Mouse (Mus musculus) liver, adult (tissue): ENCODE data around the gene Tcirg1.

Experiments used
- GATA4 ChIP-seq: IDR thresholded peaks from 2 replicates; pipeline ENCODE4 v1.6.1; 2014; ENCODE audit warnings: mild to moderate bottlenecking, low read length; ENCODE audit not compliant: insufficient replicate concordance

Tcirg1 gene

DNA sequence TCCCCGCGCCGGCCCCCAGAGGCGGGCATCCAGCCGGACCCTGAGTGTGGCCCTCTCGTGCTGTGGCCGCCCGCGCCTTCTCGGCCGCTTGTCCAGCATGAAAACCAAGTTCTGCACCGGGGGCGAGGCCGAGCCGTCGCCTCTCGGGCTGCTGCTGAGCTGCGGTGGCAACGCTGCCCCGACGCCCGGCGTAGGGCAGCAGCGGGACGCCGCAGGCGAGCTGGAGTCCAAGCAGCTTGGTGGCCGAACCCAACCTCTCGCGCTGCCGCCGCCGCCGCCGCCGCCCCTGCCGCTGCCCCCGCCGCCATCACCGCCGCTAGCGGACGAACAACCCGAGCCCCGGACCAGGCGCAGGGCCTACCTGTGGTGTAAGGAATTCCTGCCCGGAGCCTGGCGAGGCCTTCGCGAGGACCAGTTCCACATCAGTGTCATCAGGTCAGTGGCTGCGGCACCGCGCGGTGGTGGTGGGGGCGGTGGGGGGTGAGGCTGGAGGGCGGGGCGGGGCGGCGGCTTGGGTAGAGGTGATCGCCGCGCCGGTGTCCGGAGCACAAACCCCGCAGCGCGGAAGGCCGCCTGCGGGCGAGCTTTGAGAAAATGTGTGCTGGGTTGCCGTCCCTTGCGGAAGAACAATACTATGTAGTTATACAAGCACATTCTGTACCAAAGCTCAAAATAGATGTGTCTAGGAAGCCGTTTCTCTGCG lies 54.8 kb downstream of the Tcirg1 start:
- no peak for TF ChIP-seq GATA4

DNA sequence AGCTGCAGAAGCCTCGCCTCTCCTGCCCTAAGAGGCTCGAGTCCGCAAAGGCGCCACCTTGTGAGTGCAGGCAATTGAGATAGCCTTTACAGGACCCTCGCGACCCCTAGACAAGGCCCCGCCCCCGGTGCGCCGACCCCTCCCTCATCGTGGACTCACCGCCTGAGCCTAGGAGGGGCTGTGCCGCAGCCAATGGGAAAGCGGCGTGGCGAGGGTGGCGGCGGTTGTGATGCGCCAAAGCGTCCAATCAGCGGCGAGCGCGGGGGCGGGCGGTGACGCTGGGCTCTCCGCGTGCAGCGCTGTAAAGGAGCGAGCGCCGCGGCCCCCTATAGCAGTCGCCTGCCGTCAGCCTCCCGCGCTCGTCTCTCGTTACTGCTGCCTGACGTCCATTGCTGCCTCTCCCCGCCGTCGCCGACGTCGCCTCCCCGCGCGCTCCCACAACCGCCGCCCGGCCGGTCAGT lies 55.4 kb downstream of the Tcirg1 start, which contains the start of gene Chka:
Gene Chka (plus strand): TSS at position 272 of the 461 bp plus-strand sequence.
- no peak for TF ChIP-seq GATA4

DNA sequence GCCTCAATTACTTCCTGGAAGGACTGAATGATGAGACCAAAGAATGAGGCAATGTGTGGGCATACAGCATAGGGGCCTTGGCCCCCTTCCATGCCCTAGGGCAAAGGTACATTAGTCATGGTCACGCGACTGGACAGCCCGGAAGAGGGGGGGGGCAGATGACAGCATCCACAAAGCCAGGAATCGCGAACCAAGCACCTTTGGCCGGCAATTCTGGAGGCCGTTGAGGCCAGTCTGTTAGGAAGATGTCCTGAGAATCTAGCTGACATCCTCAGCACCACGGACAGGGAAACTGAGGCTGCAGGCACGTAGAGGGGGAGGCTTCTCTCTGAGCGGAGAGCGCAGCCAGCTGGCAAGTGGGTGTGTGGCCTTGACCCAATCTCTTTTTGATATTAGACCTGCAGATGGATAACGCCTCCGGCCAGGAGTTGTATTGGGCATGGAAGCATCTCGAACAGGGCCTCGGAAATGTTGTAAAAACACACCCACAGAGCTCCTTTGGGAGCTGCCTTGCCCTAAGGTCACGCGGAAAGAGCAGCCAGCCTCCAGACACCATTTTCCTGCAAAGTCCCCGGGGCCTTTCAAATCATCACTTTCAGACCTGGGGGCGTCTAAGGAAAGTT lies 56.0 kb downstream of the Tcirg1 start:
- no peak; the same call in 1 of the 2 replicates for TF ChIP-seq GATA4

DNA sequence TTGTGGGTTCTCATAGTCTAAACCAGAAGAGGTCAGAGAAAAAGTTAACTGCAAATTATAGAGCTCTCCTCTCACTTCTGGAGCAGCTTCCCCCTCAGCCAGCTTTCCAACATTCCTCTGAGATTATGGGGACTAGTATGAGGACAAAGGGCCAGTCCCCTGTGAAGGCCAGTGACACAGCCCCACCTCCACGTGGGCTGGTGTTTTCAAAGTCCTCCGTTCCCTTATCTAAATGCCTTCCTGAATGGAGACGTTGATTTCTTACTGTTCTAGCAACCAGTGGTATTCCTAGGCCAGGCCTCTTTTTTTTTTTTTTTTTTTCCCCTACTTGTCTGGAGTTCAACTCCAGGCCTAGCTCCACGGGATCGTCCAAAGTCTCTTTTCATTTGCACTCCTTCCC lies 56.9 kb downstream of the Tcirg1 start:
- TF ChIP-seq GATA4 = no peak

DNA sequence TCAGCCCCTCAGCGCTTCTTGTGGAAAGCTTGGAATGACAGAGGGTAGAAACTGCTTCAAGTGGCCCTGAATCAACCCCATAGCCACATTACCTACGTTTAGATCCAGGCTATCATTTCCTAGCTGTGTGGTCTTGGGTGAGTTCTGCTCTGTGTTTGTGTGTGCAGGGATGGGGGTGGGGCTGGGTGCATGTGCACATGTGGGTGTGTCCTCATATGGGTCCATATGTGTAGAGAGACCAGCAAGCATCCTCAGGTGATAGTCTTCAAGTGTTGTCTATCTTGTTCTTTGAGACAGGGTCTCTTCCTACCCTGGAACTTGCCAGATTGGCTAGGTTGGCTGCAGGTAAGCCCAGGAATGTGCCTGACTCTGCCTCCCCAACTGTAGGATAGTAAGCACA lies 57.7 kb downstream of the Tcirg1 start:
- TF ChIP-seq GATA4 = no peak

DNA sequence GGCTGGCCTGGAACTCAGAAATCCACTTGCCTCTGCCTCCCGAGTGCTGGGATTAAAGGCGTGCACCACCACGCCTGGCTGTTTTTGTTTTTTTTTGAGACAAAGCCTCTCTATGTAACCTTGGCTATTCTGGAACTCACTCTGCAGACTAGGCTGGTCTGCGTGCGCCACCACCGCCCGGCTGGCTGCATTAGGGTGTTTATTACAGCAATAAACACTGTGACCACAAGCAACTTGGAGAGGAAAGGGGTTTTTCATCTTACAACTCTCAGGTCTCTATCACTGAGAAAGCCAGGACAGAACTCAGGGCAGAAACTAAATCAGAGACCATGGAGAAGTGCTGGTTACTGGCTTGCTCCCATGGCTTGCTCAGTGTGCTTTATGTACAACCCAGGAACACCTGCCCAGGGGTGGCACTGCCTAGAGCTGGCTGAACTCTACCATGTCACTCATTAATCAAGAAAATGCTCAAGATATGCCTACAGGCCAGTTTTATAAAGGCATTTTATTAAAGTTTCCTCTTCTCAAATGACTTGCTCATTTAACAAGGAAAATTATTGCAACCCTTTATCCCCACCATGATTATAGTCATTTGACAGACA lies 58.6 kb downstream of the Tcirg1 start:
- TF ChIP-seq GATA4 = no peak

DNA sequence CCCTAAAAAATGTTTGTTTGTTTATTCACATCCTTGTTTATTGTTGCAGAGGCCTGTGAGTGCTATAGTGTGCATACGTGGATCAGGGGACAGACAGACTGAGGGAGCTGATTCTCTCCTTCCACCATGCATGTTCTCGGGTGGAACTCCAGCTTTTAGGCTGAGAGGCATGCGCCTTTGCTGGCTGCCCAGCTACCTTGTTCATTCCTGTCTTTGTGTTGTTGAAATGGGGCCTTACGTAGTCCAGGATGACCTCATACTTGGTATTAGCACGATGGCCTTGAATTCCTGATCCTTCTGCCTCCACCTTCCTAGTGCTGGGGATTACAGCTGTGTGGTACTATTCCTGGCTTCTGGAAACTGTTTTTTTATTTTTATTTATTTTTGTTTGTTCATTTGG lies 59.2 kb downstream of the Tcirg1 start:
- TF ChIP-seq GATA4 = no peak

DNA sequence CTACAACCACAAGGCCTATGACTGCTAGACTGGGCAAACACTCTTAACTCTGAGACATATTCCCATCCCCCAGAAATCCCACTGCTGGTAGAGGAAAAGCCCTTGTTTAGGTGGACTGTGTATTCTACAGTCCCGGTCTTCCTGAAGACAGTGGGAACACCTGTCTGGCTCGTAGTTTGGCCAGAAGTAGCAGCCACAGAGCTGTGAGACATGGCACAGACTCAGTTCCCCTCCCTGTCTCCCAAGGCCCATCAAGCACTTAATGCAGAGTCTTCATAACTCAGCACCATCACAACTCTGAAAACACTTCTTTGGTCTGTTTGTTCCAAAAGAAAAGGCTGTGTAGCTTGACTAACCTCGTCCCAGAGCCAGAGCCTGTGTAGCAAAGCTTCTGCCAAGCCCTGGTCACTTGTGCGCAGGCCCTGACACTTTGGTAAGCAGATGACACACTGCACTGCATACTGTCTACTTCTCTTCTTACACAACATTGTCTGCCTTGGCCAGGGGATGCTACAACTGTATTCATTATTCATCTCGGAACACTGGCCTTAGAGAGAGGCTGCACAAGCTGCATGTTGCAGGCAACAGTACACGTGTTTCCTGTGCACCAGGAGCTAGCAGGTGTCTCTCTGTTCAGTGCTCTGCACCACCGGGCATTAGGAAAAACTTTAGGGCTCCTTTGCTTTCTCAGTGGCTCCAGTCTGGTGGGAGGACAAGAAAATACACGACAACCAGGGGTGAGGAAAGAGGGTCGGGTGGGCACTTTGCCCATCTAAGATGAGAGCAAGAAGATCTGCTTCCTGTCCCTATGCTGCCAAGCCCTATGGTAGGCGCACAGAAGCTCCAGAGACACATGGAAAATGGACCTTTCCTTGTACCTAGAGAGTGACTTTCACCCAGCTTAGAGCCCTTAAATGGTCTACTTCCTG lies 60.0 kb downstream of the Tcirg1 start:
- TF ChIP-seq GATA4 = no peak
